ENCODE assay signal across 8 mouse cellular contexts in the genomic region with DNA sequence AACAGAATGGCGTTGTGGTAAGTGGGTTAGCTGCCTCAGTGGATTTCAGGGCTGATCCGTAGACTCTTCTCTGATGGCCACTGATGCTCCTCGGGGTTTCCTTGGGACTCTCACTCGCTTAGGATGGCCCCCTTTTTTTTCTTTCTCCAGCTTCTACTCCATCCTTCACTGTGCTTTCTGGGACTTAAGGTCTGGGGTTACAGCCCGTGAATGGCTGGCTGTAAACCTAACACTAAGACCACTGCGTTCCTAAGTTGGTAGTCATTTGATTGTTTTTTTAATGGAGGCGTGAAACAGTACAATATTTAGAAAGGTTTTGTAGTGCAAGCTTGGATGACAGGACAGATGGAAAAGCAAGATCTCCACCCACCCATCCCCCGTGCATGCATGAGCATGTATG. TPM values are rescaled to one million over a fixed set of nuclear protein-coding genes. Genes with fewer than 3 reads are reported as not detected.
DNase-seq lines count a peak whose midpoint lies in the region; ATAC-seq and TF ChIP-seq lines count a peak whose summit lies in the region.

No protein-coding gene starts in this region.

- no peak for ATAC-seq in intestine, embryonic 16.5 days
- no peak for ATAC-seq in neural tube, embryonic 15.5 days (ENCODE audit: low FRiP score)

- TF ChIP-seq CTCF in left cerebral cortex, adult 2 months (IDR thresholded peaks at IDR 0.05), result no peak
- TF ChIP-seq CTCF in embryonic fibroblast, embryonic 13.5 days (IDR thresholded peaks at IDR 0.05; ENCODE audit: borderline replicate concordance, insufficient read depth, low read length), result no peak

- H3K4me2 ChIP-seq in intestine, embryonic 16.5 days (ENCODE audit: low read depth, low read length), result peak overlapping the region; percentile 89
- peak overlapping the region; percentile 74 for H3K4me2 ChIP-seq in neural tube, embryonic 15.5 days

- DNase-seq in left cerebral cortex, adult 2 months (ENCODE audit: extremely low spot score in 1 of 2, low spot score in 2 of 2), result no peak
- no peak for DNase-seq in left cerebral cortex, postnatal 36 days (ENCODE audit: low spot score in 2 of 2)
- no peak for DNase-seq in left cerebral cortex, postnatal 4 days
- no peak for DNase-seq in frontal cortex, adult 2 months (ENCODE audit: extremely low spot score in 1 of 2, low spot score in 1 of 2)
- no peak for DNase-seq in embryo, embryonic 9.5 days (ENCODE audit: extremely low spot score)

- TF ChIP-seq POLR2A in embryonic fibroblast, embryonic 13.5 days (IDR thresholded peaks at IDR 0.05; ENCODE audit: low read depth, low read length), result no peak

- no peaks in the 10 kb centered on the region for H3K36me3 ChIP-seq in intestine, embryonic 16.5 days (ENCODE audit: control insufficient read depth, insufficient read depth, low read length)
- H3K36me3 ChIP-seq in neural tube, embryonic 15.5 days, result no peaks in the 10 kb centered on the region

- intact Hi-C loops in left cerebral cortex, adult 2 months (cut with DNase I), result loop anchor here (2.0 kb wide), 1 partner anchor 151 kb away; a partner anchor contains a TSS
- intact Hi-C loops in left cerebral cortex, postnatal 36 days (cut with DNase I), result loop anchor here (5.0 kb wide), 1 partner anchor 152 kb away; a partner anchor contains a TSS
- intact Hi-C loops in left cerebral cortex, postnatal 4 days (cut with DNase I), result loop anchor here (5.0 kb wide), 1 partner anchor 152 kb away; a partner anchor contains a TSS

- peak overlapping the region; percentile 75 for H3K9ac ChIP-seq in intestine, embryonic 16.5 days (ENCODE audit: low read depth, low read length)
- peak overlapping the region; percentile 85 for H3K9ac ChIP-seq in neural tube, embryonic 15.5 days (replicated peaks)

- peak overlapping the region; percentile 26 for H3K27ac ChIP-seq in left cerebral cortex, adult 2 months
- no peak overlapping the region for H3K27ac ChIP-seq in embryonic fibroblast, embryonic 13.5 days (ENCODE audit: insufficient read depth, low read length)
- H3K27ac ChIP-seq in intestine, embryonic 16.5 days (ENCODE audit: low read length), result no peak overlapping the region
- peak overlapping the region; percentile 78 for H3K27ac ChIP-seq in neural tube, embryonic 15.5 days (replicated peaks)

- peak overlapping the region; percentile 93 for H3K4me3 ChIP-seq in left cerebral cortex, adult 2 months
- peak overlapping the region; percentile 71 for H3K4me3 ChIP-seq in embryonic fibroblast, embryonic 13.5 days (ENCODE audit: insufficient read depth, low read length)
- peak overlapping the region; percentile 94 for H3K4me3 ChIP-seq in intestine, embryonic 16.5 days (ENCODE audit: low read length)
- peak overlapping the region; percentile 86 for H3K4me3 ChIP-seq in neural tube, embryonic 15.5 days (replicated peaks)

- peaks cover 5% of the 10 kb centered on the region; the same call in 1 of the 2 replicates for H3K4me1 ChIP-seq in embryonic fibroblast, embryonic 13.5 days (ENCODE audit: control insufficient read depth, insufficient read depth, low read length)
- H3K4me1 ChIP-seq in intestine, embryonic 16.5 days (ENCODE audit: control insufficient read depth, insufficient read depth, low read length), result peaks cover 10% of the 10 kb centered on the region
- peaks cover 14% of the 10 kb centered on the region for H3K4me1 ChIP-seq in neural tube, embryonic 15.5 days

- 18% methylated on average over 8 of the region's 8 CpGs for WGBS in intestine, embryonic 16.5 days
- 11% methylated on average over 8 of the region's 8 CpGs for WGBS in neural tube, embryonic 15.5 days

- H3K27me3 ChIP-seq in intestine, embryonic 16.5 days (replicated peaks; ENCODE audit: control insufficient read depth, insufficient read depth, low read length), result no peaks in the 10 kb centered on the region
- no peaks in the 10 kb centered on the region for H3K27me3 ChIP-seq in neural tube, embryonic 15.5 days (replicated peaks)

- H3K9me3 ChIP-seq in intestine, embryonic 16.5 days (ENCODE audit: control insufficient read depth, low read length), result no peaks in the 10 kb centered on the region
- no peaks in the 10 kb centered on the region for H3K9me3 ChIP-seq in neural tube, embryonic 15.5 days (replicated peaks)

RNA-seq across cellular contexts. Expression of a gene that starts 0.9 kb away (rescaled TPM):
- total RNA-seq in left cerebral cortex, adult 2 months (2021), result 10 to 100 TPM; 15.5 to 15.7 TPM
- 10 to 100 TPM; 14.2 to 16.8 TPM for total RNA-seq in left cerebral cortex, postnatal 36 days (2021)
- polyA plus RNA-seq in embryonic fibroblast, embryonic 13.5 days (2011; ENCODE audit: insufficient read length, low read depth, missing spikeins), result 17.0 and 17.2 TPM in 2 replicates
- 49.8 and 62.0 TPM in 2 replicates for polyA plus RNA-seq in intestine, embryonic 16.5 days (2015; fragmentation: Nextera tagmentation; extraction: Ambion mirVana)
- polyA plus RNA-seq in neural tube, embryonic 15.5 days (2015; fragmentation: Nextera tagmentation; extraction: Ambion mirVana), result 41.0 and 49.0 TPM in 2 replicates
- 10 to 100 TPM; 18.1 to 18.3 TPM for total RNA-seq in left cerebral cortex, postnatal 4 days (2021)
- 19.2 and 20.1 TPM in 2 replicates for polyA plus RNA-seq in frontal cortex, adult 2 months (2012; rRNA removed)

RNA-seq across cellular contexts. Expression of a gene that starts 52.5 kb away (rescaled TPM):
- total RNA-seq in left cerebral cortex, adult 2 months (2021), result 10 to 100 TPM; 51.8 to 56.1 TPM
- total RNA-seq in left cerebral cortex, postnatal 36 days (2021), result 10 to 100 TPM; 56.1 to 59.5 TPM
- polyA plus RNA-seq in embryonic fibroblast, embryonic 13.5 days (2011; ENCODE audit: insufficient read length, low read depth, missing spikeins), result 56.1 and 62.0 TPM in 2 replicates
- 104 and 115 TPM in 2 replicates for polyA plus RNA-seq in intestine, embryonic 16.5 days (2015; fragmentation: Nextera tagmentation; extraction: Ambion mirVana)
- polyA plus RNA-seq in neural tube, embryonic 15.5 days (2015; fragmentation: Nextera tagmentation; extraction: Ambion mirVana), result 66.1 and 69.8 TPM in 2 replicates
- 10 to 100 TPM; 43.9 to 47.5 TPM for total RNA-seq in left cerebral cortex, postnatal 4 days (2021)
- polyA plus RNA-seq in frontal cortex, adult 2 months (2012; rRNA removed), result 61.8 and 66.5 TPM in 2 replicates

Comparison
In these comparisons a context has a peak if more than half of its experiments do, and no peak if none do; other contexts are left out.
1. H3K27ac ChIP-seq: peak in left cerebral cortex, adult 2 months (single experiment) and neural tube, embryonic 15.5 days (single experiment); none in embryonic fibroblast, embryonic 13.5 days (single experiment) and intestine, embryonic 16.5 days (single experiment).
2. Peak in every context shown above with its lines, with median percentiles within 50 percentile points of each other: H3K4me3 ChIP-seq.